Mouse (Mus musculus) C2C12 (cell line): ENCODE data around the gene Slc8b1.
"Not testable (repeated sequence)": the region's sequence is repeated elsewhere in the genome, so short reads cannot be mapped to it uniquely, and the experiment has no call there.

Source experiments
- CEBPB ChIP-seq: IDR thresholded peaks from one replicate; pipeline ENCODE4 v1.6.1; 2011; ENCODE audit warnings: low read depth, mild to moderate bottlenecking, control low read depth, moderate library complexity
- CTCF ChIP-seq: IDR thresholded peaks from one replicate; pipeline ENCODE4 v1.5.1; 2011; ENCODE audit not compliant: control insufficient read depth, insufficient read depth, insufficient read length
- MAX ChIP-seq: IDR thresholded peaks from one replicate; pipeline ENCODE4 v1.6.1; 2011; ENCODE audit warnings: mild to moderate bottlenecking, control low read depth
- MYOD1 ChIP-seq: IDR thresholded peaks from one replicate; pipeline ENCODE4 v1.6.1; 2011; ENCODE audit warnings: low read depth; ENCODE audit not compliant: control insufficient read depth, insufficient read length
- MYOG ChIP-seq: IDR thresholded peaks from one replicate; pipeline ENCODE4 v1.6.1; 2011; ENCODE audit not compliant: control insufficient read depth, insufficient read length; ENCODE audit errors: extremely low read depth
- USF1 ChIP-seq: IDR thresholded peaks from one replicate; pipeline ENCODE4 v1.6.1; 2011; ENCODE audit warnings: low read depth, mild to moderate bottlenecking, control low read depth, moderate library complexity

DNA sequence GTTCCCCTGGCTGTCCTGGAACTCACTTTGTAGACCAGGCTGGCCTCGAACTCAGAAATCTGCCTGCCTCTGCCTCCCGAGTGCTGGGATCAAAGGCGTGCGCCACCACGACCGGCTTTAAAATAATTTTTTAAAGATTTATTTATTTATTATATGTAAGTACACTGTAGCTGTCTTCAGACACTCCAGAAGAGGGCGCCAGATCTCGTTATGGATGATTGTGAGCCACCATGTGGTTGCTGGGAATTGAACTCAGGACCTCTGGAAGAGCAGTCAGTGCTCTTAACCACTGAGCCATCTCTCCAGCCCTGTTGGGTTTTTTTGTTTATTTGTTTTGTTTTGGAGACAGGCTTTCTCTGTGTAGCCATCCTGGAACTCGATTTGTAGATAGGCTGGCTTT is 10.4 kb upstream of the Slc8b1 start:
- TF ChIP-seq USF1, CTCF, MYOG, MAX, MYOD1, CEBPB: not testable (repeated sequence)
